Mouse (Mus musculus) thymus, adult 2 months (tissue): Measurements from ENCODE around the gene Lman1l.

Experiments used
- CTCF ChIP-seq: fragments of 200-500 bp; IDR thresholded peaks from 2 replicates; pipeline ENCODE4 v1.5.1; 2012; ENCODE audit warnings: mild to moderate bottlenecking, control low read depth, low read length, moderate library complexity, borderline replicate concordance; ENCODE audit not compliant: control insufficient read depth, poor library complexity, insufficient read depth; ENCODE audit errors: extremely low read depth
- POLR2A ChIP-seq: fragments of 200-500 bp; IDR thresholded peaks from 2 replicates; pipeline ENCODE4 v1.6.1; 2012; ENCODE audit warnings: mild to moderate bottlenecking, low read length, control low read depth, moderate library complexity; ENCODE audit not compliant: control insufficient read depth, poor library complexity, insufficient read depth; ENCODE audit errors: extremely low read depth

- TF ChIP-seq CTCF (peak; percentile 47; the same call in 1 of the 2 replicates), POLR2A (peak; percentile 69)
Observed at GRCm38 (mm10) chr9:57640384-57640783, 19.8 kb upstream of the Lman1l start.
